Mouse (Mus musculus) Patski (cell line): ENCODE measurements at regions not wholly inside any gene's neighbourhood (a gene's known extent, or its start where the extent isn't known, plus 50 kb on each side); places are given as distances from the start of the nearest gene placed in this dataset.

Source experiments
- ATAC-seq: fragments of 100-300 bp; one replicate; pipeline ENCODE4 v1.8.0; 2021
- CTCF ChIA-PET: fragments of 350-600 bp; sonication (Branson Sonifier 250); formaldehyde crosslinking; loops from one replicate; lab custom pipeline; 2022; ENCODE audit warnings: inconsistent platforms; lab: Charles Lee
- POLR2A ChIA-PET: fragments of 350-600 bp; sonication (Branson Sonifier 250); formaldehyde crosslinking; loops from one replicate; lab custom pipeline; 2022; ENCODE audit warnings: antibody characterized with exemption, inconsistent platforms; lab: Charles Lee
- DNase-seq: peaks from one replicate; pipeline ENCODE4 v3.0.0-alpha.2; 2011; ENCODE audit warnings: low read depth, low spot score
- H3K27me3 ChIP-seq: fragments of 371-371 bp; one replicate; pipeline ENCODE4 v1.5.1; 2021
- CTCF ChIP-seq: fragments of 100-300 bp; IDR thresholded peaks from one replicate; pipeline ENCODE4 v1.5.1; 2021
- in situ Hi-C: fragments of 300-500 bp; cut with MboI; formaldehyde crosslinking; loops from 3 replicates; pipeline ENCODE4 v1.11.1; 2018; ENCODE audit warnings: low pct_unique_long_range_greater_than_20kb, mixed read lengths

GRCm38 (mm10) chr3:155246628-155247027 lies 153.4 kb downstream of the Lrriq3 start:
- in situ Hi-C loops, result no loop called here
- ATAC-seq, result no peak
- TF ChIP-seq CTCF, result no peak
- no peaks in the 10 kb centered on the region for H3K27me3 ChIP-seq
- POLR2A ChIA-PET, result no interaction called here
- DNase-seq, result no peak
- CTCF ChIA-PET, result interaction anchor here (1.3 kb wide), 1 partner anchor 13 kb away, joined by 3 read pairs; no protein-coding TSS in a partner anchor

DNA sequence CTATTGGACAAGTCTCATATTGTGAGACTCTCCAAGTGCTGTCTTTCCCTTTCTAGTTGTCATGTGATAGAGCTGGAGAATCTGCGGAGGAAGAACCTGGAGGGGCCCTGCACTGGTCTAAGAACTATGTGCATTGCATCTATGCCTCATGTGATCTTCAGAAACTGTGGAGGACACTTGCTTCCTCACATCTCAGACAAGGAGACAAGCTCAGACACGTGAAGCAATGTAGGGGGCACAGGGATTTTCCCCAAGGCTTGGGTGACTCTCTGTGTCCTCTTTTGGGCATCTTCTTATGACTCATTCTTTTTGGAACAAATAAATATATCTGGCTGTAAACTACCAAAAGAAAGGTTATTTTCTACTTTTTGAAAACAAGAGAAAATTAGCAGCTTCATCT lies 153.9 kb downstream of the Lrriq3 start:
- ChIA-PET CTCF (interaction anchor here (1.1 to 1.3 kb wide), 3 partner anchors 11 to 13 kb away, joined by 3 to 4 read pairs (median 3); no protein-coding TSS in a partner anchor), POLR2A (no interaction called here)
- no peaks in the 10 kb centered on the region for H3K27me3 ChIP-seq
- DNase-seq (no peak), ATAC-seq (no peak)
- TF ChIP-seq CTCF, result no peak
- in situ Hi-C loops, result no loop called here

DNA sequence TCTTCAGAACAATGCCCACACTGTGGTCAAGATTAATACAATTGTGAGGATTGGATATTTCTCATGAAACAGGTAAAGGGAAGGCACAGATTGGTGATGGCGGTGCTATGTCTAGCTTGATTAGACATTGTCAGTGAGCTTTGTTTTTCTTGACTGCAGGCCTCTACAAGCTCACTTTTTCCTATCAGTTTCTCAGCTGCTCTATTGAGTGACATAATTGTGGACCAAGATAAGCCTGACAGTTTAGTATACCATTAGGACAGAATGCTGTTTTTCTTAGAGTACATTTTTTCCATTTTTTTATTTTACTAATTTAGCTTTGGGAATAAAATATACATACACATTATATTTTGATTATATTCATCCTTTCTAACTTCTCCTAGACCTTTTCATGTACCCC lies 154.7 kb downstream of the Lrriq3 start:
- TF ChIP-seq CTCF, result no peak
- in situ Hi-C loops, result no loop called here
- ChIA-PET CTCF (interaction anchor here (1.1 to 1.3 kb wide), 3 partner anchors 10 to 14 kb away, joined by 3 to 4 read pairs (median 3); no protein-coding TSS in a partner anchor), POLR2A (no interaction called here)
- H3K27me3 ChIP-seq, result no peaks in the 10 kb centered on the region
- no peak for DNase-seq
- no peak for ATAC-seq

DNA sequence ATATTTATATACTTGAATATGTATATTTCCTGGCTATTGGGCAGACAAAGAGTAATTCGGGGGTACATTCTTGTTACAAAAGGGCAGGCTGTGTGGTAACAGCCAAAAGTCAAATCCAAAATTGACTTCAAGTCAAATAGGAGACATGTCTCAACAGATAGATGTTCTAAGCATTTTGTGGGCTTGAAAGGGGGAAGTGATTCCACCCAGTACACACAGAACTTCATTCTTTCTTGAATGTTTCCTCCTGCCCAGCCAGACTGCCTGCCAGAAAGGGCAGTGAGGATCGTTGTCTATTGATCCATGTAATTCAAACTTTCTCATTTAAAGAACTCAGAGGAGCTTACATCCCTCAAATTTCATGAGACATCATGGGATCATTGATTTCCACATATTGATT lies 157.7 kb downstream of the Lrriq3 start:
- ATAC-seq (no peak), DNase-seq (no peak)
- TF ChIP-seq CTCF, result no peak
- in situ Hi-C loops, result no loop called here
- no peaks in the 10 kb centered on the region for H3K27me3 ChIP-seq
- POLR2A ChIA-PET, result no interaction called here
- CTCF ChIA-PET, result interaction anchor here (1.1 kb wide), 1 partner anchor 63 kb away, joined by 3 read pairs; no protein-coding TSS in a partner anchor

GRCm38 (mm10) chr3:155298206-155298605 lies 205.0 kb downstream of the Lrriq3 start:
- ATAC-seq (no peak), DNase-seq (no peak)
- no peak for TF ChIP-seq CTCF
- peaks cover 4% of the 10 kb centered on the region for H3K27me3 ChIP-seq
- POLR2A ChIA-PET, result no interaction called here
- in situ Hi-C loops, result no loop called here
- CTCF ChIA-PET, result interaction anchor here (0.7 kb wide), 1 partner anchor 217 kb away, joined by 3 read pairs; no protein-coding TSS in a partner anchor

GRCm38 (mm10) chr3:155298724-155299123 lies 205.5 kb downstream of the Lrriq3 start:
- no peak for TF ChIP-seq CTCF
- POLR2A ChIA-PET, result no interaction called here

GRCm38 (mm10) chr3:155322322-155322721 lies 229.1 kb downstream of the Lrriq3 start:
- CTCF ChIA-PET, result no interaction called here
- in situ Hi-C loops, result no loop called here
- no peaks in the 10 kb centered on the region for H3K27me3 ChIP-seq
- TF ChIP-seq CTCF, result no peak
- ATAC-seq (no peak), DNase-seq (no peak)
- POLR2A ChIA-PET, result no interaction called here

More at GRCm38 (mm10) chr3:155298724-155299123, 205.5 kb downstream of the Lrriq3 start:
- no peak for ATAC-seq
- peaks cover 4% of the 10 kb centered on the region for H3K27me3 ChIP-seq
- CTCF ChIA-PET, result no interaction called here
- DNase-seq, result no peak
- in situ Hi-C loops, result no loop called here

- CTCF ChIA-PET, result interaction anchor here (1.0 kb wide), 1 partner anchor 13 kb away, joined by 3 read pairs; no protein-coding TSS in a partner anchor
- in situ Hi-C loops, result no loop called here
- POLR2A ChIA-PET, result no interaction called here
- TF ChIP-seq CTCF, result no peak
- ATAC-seq (no peak), DNase-seq (no peak)
- H3K27me3 ChIP-seq, result no peaks in the 10 kb centered on the region
These were observed 236.5 kb downstream of the Lrriq3 start for GRCm38 (mm10) chr3:155329701-155330100.

GRCm38 (mm10) chr3:155349185-155349584 lies 256.0 kb downstream of the Lrriq3 start:
- TF ChIP-seq CTCF, result no peak
- in situ Hi-C loops, result no loop called here
- POLR2A ChIA-PET, result no interaction called here
- CTCF ChIA-PET, result no interaction called here
- ATAC-seq (no peak), DNase-seq (no peak)
- no peaks in the 10 kb centered on the region for H3K27me3 ChIP-seq

GRCm38 (mm10) chr3:155351636-155352035 lies 258.4 kb downstream of the Lrriq3 start:
- ATAC-seq (no peak), DNase-seq (no peak)
- TF ChIP-seq CTCF, result no peak
- ChIA-PET POLR2A (no interaction called here), CTCF (no interaction called here)
- H3K27me3 ChIP-seq, result no peaks in the 10 kb centered on the region
- in situ Hi-C loops, result loop anchor here (25.0 kb wide), 1 partner anchor 714 kb away; no protein-coding TSS in a partner anchor

DNA sequence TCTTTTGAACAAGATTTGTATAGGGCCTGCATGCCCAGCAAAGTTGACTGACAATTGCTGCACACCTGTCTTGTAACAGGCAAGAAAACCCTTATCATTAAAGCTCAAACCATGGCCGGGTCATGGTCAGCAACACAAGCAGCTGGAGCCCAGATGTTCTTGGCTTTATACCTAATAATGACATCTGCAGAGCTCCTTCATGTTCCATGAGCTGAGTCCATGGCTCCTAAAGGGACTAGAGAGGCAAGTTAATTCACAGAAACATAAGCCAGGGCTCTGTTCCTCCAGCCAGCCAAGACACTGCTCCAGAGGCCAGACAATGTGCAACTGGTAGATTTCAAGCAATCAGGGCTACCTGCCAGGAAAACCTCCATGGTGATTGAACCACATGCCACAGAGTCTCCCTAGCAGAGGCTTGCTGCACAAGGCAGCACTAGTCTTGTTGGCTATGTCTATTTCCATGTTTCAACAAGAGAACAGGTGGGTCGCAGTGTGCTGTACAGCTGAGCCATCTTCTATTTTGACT lies 259.1 kb downstream of the Lrriq3 start:
- no peak for TF ChIP-seq CTCF
- ATAC-seq (no peak), DNase-seq (no peak)
- no peaks in the 10 kb centered on the region for H3K27me3 ChIP-seq
- ChIA-PET POLR2A (no interaction called here), CTCF (interaction anchor here (1.2 kb wide), 1 partner anchor 58 kb away, joined by 3 read pairs; no protein-coding TSS in a partner anchor)
- in situ Hi-C loops, result loop anchor here (25.0 kb wide), 1 partner anchor 715 kb away; no protein-coding TSS in a partner anchor
